Mouse (Mus musculus) kidney, embryonic 16.5 days (tissue): ENCODE measurements at regions not wholly inside any gene's neighbourhood (a gene's known extent, or its start where the extent isn't known, plus 50 kb on each side); places are given as distances from the start of the nearest gene placed in this dataset.

Source experiments
- ATAC-seq: fragments of 200-750 bp; cut with Nextera tagmentation; 2 replicates; pipeline ENCODE4 v1.8.0; 2017; ENCODE audit warnings: moderate TSS enrichment; ENCODE audit not compliant: low FRiP score, low TSS enrichment
- H3K27ac ChIP-seq: fragments of 300-500 bp; sonication (generic); 2 replicates; pipeline ENCODE4 v1.5.1; 2014; ENCODE audit warnings: low read length
- H3K27me3 ChIP-seq: fragments of 300-500 bp; sonication (generic); 2 replicates; pipeline ENCODE4 v1.6.1; 2014; ENCODE audit warnings: low read length, control low read depth, mixed read lengths; ENCODE audit not compliant: insufficient read depth
- H3K36me3 ChIP-seq: fragments of 300-500 bp; sonication (generic); 2 replicates; pipeline ENCODE4 v1.6.1; 2014; ENCODE audit warnings: low read length, control low read depth, mixed read lengths; ENCODE audit not compliant: insufficient read depth
- H3K4me1 ChIP-seq: fragments of 300-500 bp; sonication (generic); 2 replicates; pipeline ENCODE4 v1.6.1; 2014; ENCODE audit warnings: low read length, control low read depth, mixed read lengths; ENCODE audit not compliant: insufficient read depth
- H3K4me2 ChIP-seq: fragments of 300-500 bp; sonication (generic); replicated peaks from 2 replicates; pipeline ENCODE4 v1.6.1; 2014; ENCODE audit warnings: low read depth, low read length
- H3K4me3 ChIP-seq: fragments of 300-500 bp; sonication (generic); 2 replicates; pipeline ENCODE4 v1.5.1; 2014; ENCODE audit warnings: mild to moderate bottlenecking, low read length
- H3K9ac ChIP-seq: fragments of 300-500 bp; sonication (generic); replicated peaks from 2 replicates; pipeline ENCODE4 v1.6.1; 2014; ENCODE audit warnings: low read length
- H3K9me3 ChIP-seq: fragments of 300-500 bp; sonication (generic); 2 replicates; pipeline ENCODE4 v1.6.1; 2016; ENCODE audit warnings: low read length, control low read depth
- WGBS: fragments of 180-500 bp; shearing (Covaris S2); extraction: QIAGEN DNeasy Blood & Tissue Kit; methylation state at CpG from one replicate; pipeline ENCODE4 v1.1.7; 2014; 5-methylcytosine and 5-hydroxymethylcytosine counted together

GRCm38 (mm10) chr9:53045788-53046187 lies 202.1 kb downstream of the Ddx10 start:
- H3K4me1 ChIP-seq, result no peaks in the 10 kb centered on the region
- H3K36me3 ChIP-seq, result no peaks in the 10 kb centered on the region
- H3K4me2 ChIP-seq, result no peak overlapping the region
- ATAC-seq, result no peak
- H3K4me3 ChIP-seq, result no peak overlapping the region
- WGBS, result 76% methylated on average over 6 of the region's 6 CpGs
- no peak overlapping the region for H3K27ac ChIP-seq
- no peak overlapping the region for H3K9ac ChIP-seq
- H3K27me3 ChIP-seq, result no peaks in the 10 kb centered on the region
- no peaks in the 10 kb centered on the region for H3K9me3 ChIP-seq

- Histone ChIP-seq H3K9ac (no peak overlapping the region), H3K4me1 (no peaks in the 10 kb centered on the region), H3K27me3 (no peaks in the 10 kb centered on the region), H3K36me3 (no peaks in the 10 kb centered on the region), H3K9me3 (no peaks in the 10 kb centered on the region), H3K4me3 (no peak overlapping the region), H3K27ac (no peak overlapping the region), H3K4me2 (no peak overlapping the region)
- ATAC-seq, result no peak
- 80% methylated on average over 4 of the region's 4 CpGs for WGBS
Measured at GRCm38 (mm10) chr9:53033797-53034196, 214.1 kb downstream of the Ddx10 start.

GRCm38 (mm10) chr9:53022096-53022495 lies 225.8 kb downstream of the Ddx10 start:
- no peaks in the 10 kb centered on the region for H3K4me1 ChIP-seq
- H3K36me3 ChIP-seq, result no peaks in the 10 kb centered on the region
- no peak overlapping the region for H3K4me3 ChIP-seq
- H3K9me3 ChIP-seq, result no peaks in the 10 kb centered on the region
- H3K4me2 ChIP-seq, result no peak overlapping the region
- ATAC-seq, result no peak
- no peak overlapping the region for H3K27ac ChIP-seq
- 75% methylated on average over 4 of the region's 4 CpGs for WGBS
- H3K9ac ChIP-seq, result no peak overlapping the region
- H3K27me3 ChIP-seq, result no peaks in the 10 kb centered on the region

GRCm38 (mm10) chr9:53010741-53011140 lies 237.1 kb downstream of the Ddx10 start:
- no peak for ATAC-seq
- no peak overlapping the region for H3K9ac ChIP-seq
- no peaks in the 10 kb centered on the region for H3K9me3 ChIP-seq
- no peak overlapping the region for H3K4me3 ChIP-seq
- no peaks in the 10 kb centered on the region for H3K4me1 ChIP-seq
- no peak overlapping the region for H3K4me2 ChIP-seq
- H3K27ac ChIP-seq, result no peak overlapping the region
- no peaks in the 10 kb centered on the region for H3K27me3 ChIP-seq
- no peaks in the 10 kb centered on the region for H3K36me3 ChIP-seq
- 93% methylated on average over 9 of the region's 9 CpGs for WGBS

GRCm38 (mm10) chr9:53007395-53007794 lies 240.5 kb downstream of the Ddx10 start:
- Histone ChIP-seq H3K9ac (no peak overlapping the region), H3K27me3 (no peaks in the 10 kb centered on the region), H3K4me2 (no peak overlapping the region), H3K4me3 (no peak overlapping the region), H3K4me1 (no peaks in the 10 kb centered on the region), H3K27ac (no peak overlapping the region), H3K9me3 (no peaks in the 10 kb centered on the region), H3K36me3 (no peaks in the 10 kb centered on the region)
- WGBS, result 93% methylated on average over 10 of the region's 10 CpGs
- no peak for ATAC-seq

- H3K9me3 ChIP-seq, result no peaks in the 10 kb centered on the region
- 82% methylated on average over 1 of the region's 1 CpGs for WGBS
- ATAC-seq, result no peak
- no peaks in the 10 kb centered on the region for H3K27me3 ChIP-seq
- H3K36me3 ChIP-seq, result no peaks in the 10 kb centered on the region
- H3K27ac ChIP-seq, result no peak overlapping the region
- H3K4me3 ChIP-seq, result no peak overlapping the region
- H3K9ac ChIP-seq, result no peak overlapping the region
- H3K4me1 ChIP-seq, result no peaks in the 10 kb centered on the region
- H3K4me2 ChIP-seq, result no peak overlapping the region
Measured at GRCm38 (mm10) chr9:53006085-53006484, 241.8 kb downstream of the Ddx10 start.

- Histone ChIP-seq H3K4me3 (no peak overlapping the region), H3K36me3 (no peaks in the 10 kb centered on the region), H3K9ac (no peak overlapping the region), H3K4me1 (no peaks in the 10 kb centered on the region), H3K27ac (no peak overlapping the region), H3K9me3 (no peaks in the 10 kb centered on the region), H3K4me2 (no peak overlapping the region), H3K27me3 (no peaks in the 10 kb centered on the region)
- no peak for ATAC-seq
- 73% methylated on average over 3 of the region's 3 CpGs for WGBS
Measured at GRCm38 (mm10) chr9:53004253-53004978, 243.4 kb downstream of the Ddx10 start.

GRCm38 (mm10) chr9:52976041-52976440 lies 271.8 kb downstream of the Ddx10 start:
- H3K27ac ChIP-seq, result no peak overlapping the region
- no peak overlapping the region for H3K9ac ChIP-seq
- no peaks in the 10 kb centered on the region for H3K27me3 ChIP-seq
- no peak overlapping the region for H3K4me3 ChIP-seq
- H3K9me3 ChIP-seq, result no peaks in the 10 kb centered on the region
- WGBS, result 79% methylated on average over 1 of the region's 1 CpGs
- ATAC-seq, result no peak
- H3K36me3 ChIP-seq, result no peaks in the 10 kb centered on the region
- no peak overlapping the region for H3K4me2 ChIP-seq
- H3K4me1 ChIP-seq, result no peaks in the 10 kb centered on the region

GRCm38 (mm10) chr9:52965631-52966030 lies 282.2 kb downstream of the Ddx10 start:
- Histone ChIP-seq H3K9ac (no peak overlapping the region), H3K27me3 (no peaks in the 10 kb centered on the region), H3K4me2 (no peak overlapping the region), H3K27ac (no peak overlapping the region), H3K4me3 (no peak overlapping the region), H3K9me3 (no peaks in the 10 kb centered on the region), H3K4me1 (no peaks in the 10 kb centered on the region), H3K36me3 (no peaks in the 10 kb centered on the region)
- no peak for ATAC-seq
- 92% methylated on average over 4 of the region's 4 CpGs for WGBS

- WGBS, result 80% methylated on average over 6 of the region's 6 CpGs
- H3K4me3 ChIP-seq, result no peak overlapping the region
- no peak for ATAC-seq
Measured at GRCm38 (mm10) chr9:52959668-52960067, 280.1 kb upstream of the AI593442 start.

More at GRCm38 (mm10) chr9:52959668-52960067, 280.1 kb upstream of the AI593442 start:
- Histone ChIP-seq H3K4me1 (no peaks in the 10 kb centered on the region), H3K36me3 (no peaks in the 10 kb centered on the region), H3K4me2 (no peak overlapping the region), H3K27me3 (no peaks in the 10 kb centered on the region), H3K9ac (no peak overlapping the region), H3K27ac (no peak overlapping the region), H3K9me3 (no peaks in the 10 kb centered on the region)
